Mouse (Mus musculus) olfactory bulb, adult 2 months (tissue): Measurements from ENCODE around the gene Ankle1. TPM values are rescaled to one million over a fixed set of nuclear protein-coding genes. Genes with fewer than 3 reads are reported as not detected.
"Not testable (repeated sequence)": the region's sequence is repeated elsewhere in the genome, so short reads cannot be mapped to it uniquely, and the experiment has no call there.

ENCODE experiments used
- H3K27ac ChIP-seq: fragments of 200-500 bp; 2 replicates; pipeline ENCODE4 v1.5.1; 2012; ENCODE audit warnings: low read depth, low read length; ENCODE audit not compliant: insufficient read depth
- H3K4me1 ChIP-seq: fragments of 200-500 bp; 2 replicates; pipeline ENCODE4 v1.6.1; 2012; ENCODE audit warnings: low read length; ENCODE audit not compliant: control insufficient read depth, insufficient read depth
- H3K4me3 ChIP-seq: fragments of 200-500 bp; 2 replicates; pipeline ENCODE4 v1.5.1; 2012; ENCODE audit warnings: mild to moderate bottlenecking, low read depth, low read length, moderate library complexity; ENCODE audit not compliant: insufficient read depth
- CTCF ChIP-seq: fragments of 200-500 bp; IDR thresholded peaks from 2 replicates; pipeline ENCODE4 v1.5.1; 2012; ENCODE audit warnings: low read depth, mild to moderate bottlenecking, low read length, moderate library complexity; ENCODE audit not compliant: insufficient read depth
- POLR2A ChIP-seq: fragments of 200-500 bp; IDR thresholded peaks from 2 replicates; pipeline ENCODE4 v1.6.1; 2012; ENCODE audit warnings: mild to moderate bottlenecking, low read depth, low read length, moderate library complexity; ENCODE audit not compliant: insufficient read depth
- WGBS: fragments of 180-500 bp; shearing (Covaris S2); methylation state at CpG from one replicate; pipeline ENCODE4 v1.1.7; 2018; 5-methylcytosine and 5-hydroxymethylcytosine counted together
- polyA plus RNA-seq: library from polyadenylated mRNA; stranded (reverse); fragments of >200 nt; gene quantifications from 2 replicates; pipeline ENCODE4 v1.2.4, GENCODE M21; 2012; ENCODE audit warnings: low replicate concordance; ENCODE audit not compliant: missing spikeins, insufficient read depth, insufficient read length

Ankle1 gene
- polyA plus RNA-seq, 1 experiment, result not detected

GRCm38 (mm10) chr8:71404011-71404410, 1.8 kb upstream of the Ankle1 start:
- Histone ChIP-seq H3K4me3 (no peak overlapping the region), H3K4me1 (peaks cover 18% of the 10 kb centered on the region), H3K27ac (no peak overlapping the region)
- 87% methylated on average over 8 of the region's 8 CpGs for WGBS
- TF ChIP-seq POLR2A (no peak), CTCF (no peak)

GRCm38 (mm10) chr8:71404951-71405351, 859 bp upstream of the Ankle1 start:
- TF ChIP-seq CTCF (no peak), POLR2A (no peak)
- Histone ChIP-seq H3K4me3 (no peak overlapping the region), H3K4me1 (peaks cover 18% of the 10 kb centered on the region), H3K27ac (no peak overlapping the region)
- WGBS, result 47% methylated on average over 9 of the region's 9 CpGs

GRCm38 (mm10) chr8:71406099-71407015, 547 bp downstream of the Ankle1 start:
- Histone ChIP-seq H3K27ac (no peak overlapping the region), H3K4me3 (peak overlapping the region; percentile 37), H3K4me1 (peaks cover 18% of the 10 kb centered on the region)
- TF ChIP-seq POLR2A, result no peak; the same call in 1 of the 2 replicates
- TF ChIP-seq CTCF, result peak; percentile 32; the same call in 1 of the 2 replicates
- 1% methylated on average over 55 of the region's 55 CpGs for WGBS

- peaks cover 18% of the 10 kb centered on the region for H3K4me1 ChIP-seq
- WGBS, result 91% methylated on average over 14 of the region's 14 CpGs
- no peak overlapping the region for H3K27ac ChIP-seq
- no peak overlapping the region for H3K4me3 ChIP-seq
- TF ChIP-seq POLR2A, result no peak
Measured at GRCm38 (mm10) chr8:71407441-71407840, 1.6 kb downstream of the Ankle1 start.

DNA sequence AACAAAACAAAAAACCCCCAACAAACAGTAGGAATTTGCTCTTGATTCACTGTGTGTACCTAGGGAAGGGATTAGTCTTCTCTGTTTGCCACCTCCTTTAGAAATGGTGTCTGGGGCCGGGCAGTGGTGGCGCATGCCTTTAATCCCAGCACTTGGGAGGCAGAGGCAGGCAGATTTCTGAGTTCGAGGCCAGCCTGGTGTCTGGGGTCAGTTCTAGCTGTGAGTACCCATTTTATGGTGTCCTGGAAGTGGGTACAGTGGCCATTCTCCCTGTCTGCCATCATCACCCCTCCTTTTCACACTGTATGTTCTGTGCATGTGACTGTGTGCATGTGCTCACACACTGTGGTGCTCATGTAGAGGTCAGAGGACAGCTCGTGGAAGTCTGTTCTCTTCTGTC, 2.4 kb downstream of the Ankle1 start:
- H3K27ac ChIP-seq, result no peak overlapping the region
- no peak overlapping the region for H3K4me3 ChIP-seq
- TF ChIP-seq POLR2A, result no peak
- TF ChIP-seq CTCF, result no peak
- WGBS, result 97% methylated on average over 4 of the region's 4 CpGs
- peaks cover 18% of the 10 kb centered on the region for H3K4me1 ChIP-seq

DNA sequence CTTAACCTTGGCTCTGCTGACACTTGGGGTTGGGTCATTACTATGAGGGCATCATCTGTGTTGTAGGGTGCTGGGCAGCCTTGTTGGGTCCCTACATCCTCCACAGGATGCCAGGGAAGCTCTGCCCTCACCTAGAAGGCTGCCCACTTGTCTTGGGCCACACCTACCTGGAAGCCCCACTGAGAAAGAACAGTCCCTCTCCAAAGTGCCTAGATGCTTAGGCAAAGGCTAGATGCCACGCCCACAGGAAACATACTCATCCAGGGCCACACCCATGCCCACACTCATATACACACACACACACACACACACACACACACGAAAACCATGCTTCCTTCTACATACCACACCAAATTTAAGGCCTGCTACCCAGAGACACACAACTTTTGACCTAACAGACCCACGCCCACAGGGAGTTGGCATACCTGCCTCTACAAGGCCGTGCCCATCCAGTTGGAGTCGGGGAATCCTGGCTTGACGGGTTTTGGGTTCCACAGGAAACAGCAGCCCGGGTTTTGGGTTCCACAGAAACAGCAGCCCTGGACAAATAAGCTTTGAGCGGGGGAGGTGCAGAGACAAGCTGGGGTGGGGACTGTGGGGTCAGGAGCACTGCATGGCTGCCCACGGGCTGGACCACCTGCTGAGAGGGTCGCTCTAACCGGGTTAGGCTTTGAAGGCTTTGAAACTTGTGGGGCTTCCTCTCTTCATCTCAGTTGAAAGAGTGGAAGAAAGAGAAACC, 5.9 kb downstream of the Ankle1 start:
- H3K4me1 ChIP-seq, result peaks cover under 1% of the 10 kb centered on the region
- TF ChIP-seq CTCF (no peak), POLR2A (no peak)
- WGBS, result 51% methylated on average over 11 of the region's 11 CpGs
- H3K27ac ChIP-seq, result no peak overlapping the region
- H3K4me3 ChIP-seq, result no peak overlapping the region

- Histone ChIP-seq H3K4me1 (no peaks in the 10 kb centered on the region), H3K4me3 (no peak overlapping the region), H3K27ac (no peak overlapping the region)
- TF ChIP-seq CTCF, result no peak
- TF ChIP-seq POLR2A, result no peak
Measured at GRCm38 (mm10) chr8:71422121-71422520, 16.3 kb downstream of the Ankle1 start.

DNA sequence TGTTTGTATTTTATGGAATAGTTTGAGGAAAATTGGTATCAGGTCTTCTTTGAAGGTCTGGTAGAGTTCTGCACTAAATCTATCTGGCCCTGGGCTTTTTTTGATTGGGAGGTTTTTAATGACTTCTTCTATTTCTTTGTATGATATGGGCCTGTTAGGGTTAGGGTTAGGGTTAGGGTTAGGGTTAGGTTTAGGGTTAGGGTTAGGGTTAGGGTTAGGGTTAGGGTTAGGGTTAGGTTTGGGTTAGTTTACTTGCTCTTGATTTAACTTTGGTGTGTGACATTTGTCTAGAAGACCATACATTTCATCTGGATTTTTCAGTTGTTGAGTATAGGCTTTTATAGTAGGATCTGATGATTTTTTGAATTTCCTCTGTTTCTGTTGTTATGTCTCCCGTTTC, 27.1 kb downstream of the Ankle1 start:
- not testable (repeated sequence) for H3K4me3 ChIP-seq, H3K4me1 ChIP-seq, H3K27ac ChIP-seq
- 73% methylated on average over 1 of the region's 1 CpGs for WGBS

- H3K27ac ChIP-seq, result no peak overlapping the region
- TF ChIP-seq CTCF, result no peak
- no peak for TF ChIP-seq POLR2A
- 46% methylated on average over 3 of the region's 3 CpGs for WGBS
- no peaks in the 10 kb centered on the region; the same call in 1 of the 2 replicates for H3K4me1 ChIP-seq
- H3K4me3 ChIP-seq, result no peak overlapping the region
Measured at GRCm38 (mm10) chr8:71437041-71437440, 31.2 kb downstream of the Ankle1 start.
